7 mouse cellular contexts compared by ENCODE assay signal in genomic region chr5:27791303-27792172, GRCm38 (mm10). TPM values are rescaled to one million over a fixed set of nuclear protein-coding genes. Genes with fewer than 3 reads are reported as not detected.
DNase-seq lines count a peak whose midpoint lies in the region; ATAC-seq lines count a peak whose summit lies in the region.

Paxip1 (minus strand) TSS chr5:27791691.

- peak; percentile 97 for ATAC-seq in intestine, embryonic 15.5 days

- DNase-seq in adrenal gland, adult 2 months, result peak; percentile 97
- DNase-seq in embryo, embryonic 11.5 days (ENCODE audit: low read depth, low spot score), result peak; percentile 98
- DNase-seq in gastrocnemius, postnatal 36 days, result peak; percentile 95 to 98
- peak; percentile 95 to 97 for DNase-seq in left cerebral cortex, postnatal 25 days (ENCODE audit: low spot score in 2 of 2)
- DNase-seq in midbrain, embryonic 10.5 days (ENCODE audit: low spot score), result peak; percentile 98
- DNase-seq in right cerebral cortex, postnatal 4 days, result peak; percentile 97

- H3K27ac ChIP-seq in intestine, embryonic 15.5 days, result peak within 1 kb of the TSS; percentile 93
- peak within 1 kb of the TSS; percentile 100 for H3K27ac ChIP-seq in midbrain, embryonic 10.5 days (replicated peaks)

- peaks cover 11% of the 10 kb centered on the region; the same call in 1 of the 2 replicates for H3K4me1 ChIP-seq in intestine, embryonic 15.5 days (replicated peaks)
- peaks cover 25% of the 10 kb centered on the region for H3K4me1 ChIP-seq in midbrain, embryonic 10.5 days

- H3K36me3 ChIP-seq in intestine, embryonic 15.5 days, result peaks cover 13% of the 10 kb centered on the region
- peaks cover 33% of the 10 kb centered on the region for H3K36me3 ChIP-seq in midbrain, embryonic 10.5 days

- intact Hi-C loops in gastrocnemius, postnatal 36 days (cut with DNase I), result loop anchor here (10.0 kb wide), 1 partner anchor 273 kb away; no protein-coding TSS in a partner anchor
- intact Hi-C loops in left cerebral cortex, postnatal 25 days (cut with DNase I), result loop anchor here (1.0 to 5.0 kb wide), 3 partner anchors 51 to 526 kb away; partner anchors contain the start of genes Htr5a, Insig1 and Rbm33

- H3K4me2 ChIP-seq in intestine, embryonic 15.5 days (replicated peaks), result peak within 1 kb of the TSS; percentile 65

- H3K4me3 ChIP-seq in intestine, embryonic 15.5 days (replicated peaks), result peak within 1 kb of the TSS; percentile 77
- peak within 1 kb of the TSS; percentile 81 for H3K4me3 ChIP-seq in midbrain, embryonic 10.5 days

- H3K27me3 ChIP-seq in intestine, embryonic 15.5 days (replicated peaks), result no peaks in the 10 kb centered on the region
- H3K27me3 ChIP-seq in midbrain, embryonic 10.5 days (ENCODE audit: low read depth, poor library complexity, severe bottlenecking), result no peaks in the 10 kb centered on the region

- under 1% methylated on average over 71 of the region's 73 CpGs for WGBS in intestine, embryonic 15.5 days
- under 1% methylated on average over 72 of the region's 73 CpGs for WGBS in midbrain, embryonic 10.5 days

- H3K9me3 ChIP-seq in intestine, embryonic 15.5 days, result no peaks in the 10 kb centered on the region
- H3K9me3 ChIP-seq in midbrain, embryonic 10.5 days (replicated peaks), result no peaks in the 10 kb centered on the region

- peak within 1 kb of the TSS; percentile 83 for H3K9ac ChIP-seq in intestine, embryonic 15.5 days

RNA-seq across cellular contexts. Expression of gene Paxip1, which starts in this region (rescaled TPM):
- 10 to 100 TPM; 22.9 to 24.7 TPM for total RNA-seq in adrenal gland, adult 2 months (2021)
- 28.4 and 29.5 TPM in 2 replicates for polyA plus RNA-seq in adrenal gland, adult 2 months (2012; rRNA removed)
- total RNA-seq in gastrocnemius, postnatal 36 days (2021), result 10 to 100 TPM in 1 of 2 experiments, 1 to 10 TPM in 1; 9.5 to 11.0 TPM
- 26.7 and 29.6 TPM in 2 replicates for polyA plus RNA-seq in intestine, embryonic 15.5 days (2015; fragmentation: Nextera tagmentation; extraction: Ambion mirVana)
- 10 to 100 TPM; 45.1 to 51.7 TPM for total RNA-seq in left cerebral cortex, postnatal 25 days (2021)
- polyA plus RNA-seq in midbrain, embryonic 10.5 days (2016; fragmentation: Nextera tagmentation; extraction: Ambion mirVana), result 56.6 and 58.1 TPM in 2 replicates

Comparison
In these comparisons a context has a peak if more than half of its experiments do, and no peak if none do; other contexts are left out.
1. Peak in every context shown above with its lines: DNase-seq, ATAC-seq, H3K4me3 ChIP-seq and H3K27ac ChIP-seq.